Mouse (Mus musculus) limb, embryonic 11.5 days (tissue): ENCODE data around the gene Slc7a1. TPM values are rescaled to one million over a fixed set of nuclear protein-coding genes. Genes with fewer than 3 reads are reported as not detected.

Source experiments
- ATAC-seq: fragments of 200-750 bp; cut with Nextera tagmentation; 2 replicates; pipeline ENCODE4 v1.8.0; 2017; ENCODE audit warnings: low read depth; ENCODE audit not compliant: insufficient number of reproducible peaks, low FRiP score, low TSS enrichment
- DNase-seq: peaks from one replicate; pipeline ENCODE4 v3.0.0-alpha.2; 2015; ENCODE audit warnings: low spot score
- H3K27ac ChIP-seq: fragments of 300-500 bp; sonication (generic); replicated peaks from 2 replicates; pipeline ENCODE4 v1.5.1; 2014; ENCODE audit warnings: low read depth, mild to moderate bottlenecking, low read length
- H3K27me3 ChIP-seq: fragments of 300-500 bp; sonication (generic); 2 replicates; pipeline ENCODE4 v1.6.1; 2014; ENCODE audit warnings: mild to moderate bottlenecking, low read length, mixed read lengths; ENCODE audit not compliant: control insufficient read depth, insufficient read depth
- H3K36me3 ChIP-seq: fragments of 300-500 bp; sonication (generic); 2 replicates; pipeline ENCODE4 v1.6.1; 2014; ENCODE audit warnings: mild to moderate bottlenecking, low read length, moderate library complexity, mixed read lengths; ENCODE audit not compliant: control insufficient read depth, insufficient read depth
- H3K4me1 ChIP-seq: fragments of 300-500 bp; sonication (generic); 2 replicates; pipeline ENCODE4 v1.6.1; 2014; ENCODE audit warnings: low read length, mixed read lengths; ENCODE audit not compliant: control insufficient read depth, insufficient read depth
- H3K4me2 ChIP-seq: fragments of 300-500 bp; sonication (generic); 2 replicates; pipeline ENCODE4 v1.6.1; 2014; ENCODE audit warnings: low read depth, mild to moderate bottlenecking, moderate library complexity; ENCODE audit not compliant: severe bottlenecking
- H3K4me3 ChIP-seq: fragments of 300-500 bp; sonication (generic); 2 replicates; pipeline ENCODE4 v1.5.1; 2014; ENCODE audit warnings: low read depth, low read length
- H3K9ac ChIP-seq: fragments of 300-500 bp; sonication (generic); 2 replicates; pipeline ENCODE4 v1.6.1; 2014; ENCODE audit warnings: mild to moderate bottlenecking, low read length
- H3K9me3 ChIP-seq: fragments of 300-500 bp; sonication (generic); 2 replicates; pipeline ENCODE4 v1.6.1; 2016; ENCODE audit warnings: low read length; ENCODE audit not compliant: control insufficient read depth
- WGBS: fragments of 180-500 bp; shearing (Covaris S2); extraction: QIAGEN DNeasy Blood & Tissue Kit; methylation state at CpG from one replicate; pipeline ENCODE4 v1.1.7; 2014; 5-methylcytosine and 5-hydroxymethylcytosine counted together
- polyA plus RNA-seq: library from polyadenylated mRNA; unstranded; fragments of >200 nt; fragmentation: Nextera tagmentation; extraction: Ambion mirVana; gene quantifications from 2 replicates; pipeline ENCODE4 v1.2.1, GENCODE M21; 2014

Gene Slc7a1
- polyA plus RNA-seq, 1 experiment from 2014 or later = 16.4 TPM

DNA sequence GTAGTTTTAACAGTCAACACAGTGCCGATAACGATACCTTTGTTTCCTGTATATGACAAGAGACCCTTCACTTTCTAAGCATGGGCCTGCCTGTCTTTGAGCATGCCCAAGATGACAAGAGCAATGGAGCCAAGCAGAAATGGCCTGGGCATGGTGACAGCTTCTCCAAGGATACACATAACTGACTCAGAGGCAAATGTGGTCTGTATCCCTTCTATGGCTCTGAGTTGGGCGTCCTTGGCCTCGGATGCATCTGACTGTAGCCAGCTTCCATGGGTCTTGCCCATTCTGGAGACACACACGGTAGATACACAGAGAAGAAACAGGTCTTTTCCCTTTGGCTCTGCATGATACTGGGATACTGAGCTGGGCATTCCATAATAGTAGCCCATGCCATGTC is 84.8 kb downstream of the Slc7a1 start:
- no peaks in the 10 kb centered on the region for H3K36me3 ChIP-seq
- H3K4me2 ChIP-seq = no peak overlapping the region
- no peak overlapping the region for H3K4me3 ChIP-seq
- H3K27me3 ChIP-seq = no peaks in the 10 kb centered on the region
- no peaks in the 10 kb centered on the region for H3K4me1 ChIP-seq
- H3K27ac ChIP-seq = no peak overlapping the region
- ATAC-seq (no peak), DNase-seq (no peak)
- WGBS = 93% methylated on average over 5 of the region's 5 CpGs
- no peak overlapping the region for H3K9ac ChIP-seq
- H3K9me3 ChIP-seq = no peaks in the 10 kb centered on the region

DNA sequence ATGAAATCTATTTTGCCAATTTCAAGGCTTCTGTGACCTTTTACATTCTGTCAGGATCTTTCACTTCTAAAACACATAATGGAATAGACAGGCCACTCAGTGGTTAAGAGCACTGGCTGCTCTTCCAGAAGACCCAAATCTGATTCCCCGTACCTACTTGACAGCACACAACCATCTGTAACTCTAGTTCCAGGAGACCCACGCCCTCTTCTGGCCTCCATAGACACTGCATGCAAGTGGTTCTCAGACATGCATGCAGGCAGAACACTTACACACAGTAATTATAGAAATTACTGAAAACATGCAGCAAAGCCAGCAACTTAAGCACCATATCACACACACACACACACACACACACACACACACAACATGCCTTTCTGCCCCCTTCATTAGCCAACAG is 87.3 kb downstream of the Slc7a1 start:
- DNase-seq (no peak), ATAC-seq (no peak)
- no peak overlapping the region for H3K4me3 ChIP-seq
- 66% methylated on average over 2 of the region's 2 CpGs for WGBS
- H3K9ac ChIP-seq = no peak overlapping the region
- H3K4me1 ChIP-seq = no peaks in the 10 kb centered on the region
- no peak overlapping the region for H3K27ac ChIP-seq
- no peaks in the 10 kb centered on the region for H3K27me3 ChIP-seq
- no peak overlapping the region for H3K4me2 ChIP-seq
- H3K36me3 ChIP-seq = no peaks in the 10 kb centered on the region
- H3K9me3 ChIP-seq = no peaks in the 10 kb centered on the region

GRCm38 (mm10) chr5:148310790-148311189 is 88.9 kb downstream of the Slc7a1 start:
- 66% methylated on average over 10 of the region's 10 CpGs for WGBS
- no peaks in the 10 kb centered on the region for H3K36me3 ChIP-seq

DNA sequence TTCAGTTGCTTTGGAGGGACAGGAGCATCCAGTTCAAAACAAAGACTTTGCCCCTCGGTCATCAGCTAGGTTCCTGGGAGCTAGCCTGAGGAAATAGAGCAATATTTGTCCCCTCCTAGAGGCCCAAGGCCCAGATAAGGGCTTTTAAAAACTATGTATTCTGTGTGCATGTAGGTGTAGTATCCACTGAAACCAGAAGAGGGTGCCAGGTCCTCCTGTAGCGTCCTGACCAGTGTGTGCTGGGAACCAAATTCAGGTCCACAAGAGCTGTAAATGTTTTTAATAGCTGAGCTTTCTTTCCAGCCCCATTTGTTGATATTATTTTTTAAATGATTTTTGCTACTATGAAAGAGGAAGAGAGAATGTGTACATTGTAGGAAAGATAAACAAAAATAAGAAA is 95.6 kb downstream of the Slc7a1 start:
- no peaks in the 10 kb centered on the region for H3K36me3 ChIP-seq
- no peak for DNase-seq
- no peak overlapping the region for H3K4me3 ChIP-seq
- H3K4me1 ChIP-seq = no peaks in the 10 kb centered on the region
- no peak for ATAC-seq
- no peaks in the 10 kb centered on the region for H3K9me3 ChIP-seq
- no peaks in the 10 kb centered on the region for H3K27me3 ChIP-seq
- WGBS = 94% methylated on average over 2 of the region's 2 CpGs
- no peak overlapping the region for H3K27ac ChIP-seq
- no peak overlapping the region for H3K9ac ChIP-seq
- no peak overlapping the region for H3K4me2 ChIP-seq

More at GRCm38 (mm10) chr5:148310790-148311189, 88.9 kb downstream of the Slc7a1 start:
- Histone ChIP-seq H3K27me3 (no peaks in the 10 kb centered on the region), H3K4me2 (no peak overlapping the region), H3K27ac (no peak overlapping the region), H3K9ac (no peak overlapping the region), H3K4me1 (no peaks in the 10 kb centered on the region), H3K9me3 (no peaks in the 10 kb centered on the region), H3K4me3 (no peak overlapping the region)
- no peak for ATAC-seq
- DNase-seq = no peak

DNA sequence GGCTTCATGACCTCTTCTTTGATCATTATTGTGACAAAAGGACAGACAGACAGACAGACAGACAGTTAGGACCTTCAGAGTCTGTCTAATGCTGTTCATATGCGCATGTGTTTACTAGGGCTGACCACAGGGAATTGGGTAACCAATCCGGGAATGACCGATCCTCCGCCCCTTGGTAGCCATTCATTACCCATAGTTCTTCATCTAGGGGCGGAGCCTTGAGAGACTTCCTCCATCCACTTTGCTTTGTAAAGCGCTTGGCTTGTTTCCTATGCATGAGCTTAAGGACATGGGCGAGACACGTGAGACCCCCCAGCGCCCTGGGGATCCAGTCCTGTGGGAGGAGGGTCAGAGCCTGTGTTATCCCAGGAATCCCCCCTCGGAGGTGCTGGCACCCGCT is 96.7 kb downstream of the Slc7a1 start:
- Histone ChIP-seq H3K27me3 (no peaks in the 10 kb centered on the region), H3K9ac (no peak overlapping the region), H3K4me1 (no peaks in the 10 kb centered on the region), H3K9me3 (no peaks in the 10 kb centered on the region), H3K36me3 (no peaks in the 10 kb centered on the region), H3K4me3 (no peak overlapping the region), H3K4me2 (no peak overlapping the region), H3K27ac (no peak overlapping the region)
- 84% methylated on average over 11 of the region's 11 CpGs for WGBS
- DNase-seq = no peak
- ATAC-seq = no peak

DNA sequence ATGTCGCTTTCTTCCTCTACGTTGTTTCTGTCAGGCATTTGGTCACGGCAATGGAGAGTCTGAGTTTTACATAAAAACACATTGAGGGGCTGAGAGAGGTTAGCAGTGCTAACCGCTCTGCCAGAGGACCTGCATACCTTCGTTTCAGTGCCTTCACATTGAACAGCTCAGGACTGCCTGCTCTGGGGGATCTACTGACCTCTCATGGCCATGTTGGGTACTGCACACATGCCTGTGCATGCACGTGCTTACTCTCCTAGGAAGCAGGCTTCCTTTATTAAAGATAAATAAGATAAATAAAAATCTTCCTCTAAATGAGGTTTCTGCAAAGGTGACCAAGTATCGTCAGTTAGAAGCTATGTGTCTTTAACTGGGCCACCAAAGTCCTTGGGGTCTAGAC is 106.4 kb downstream of the Slc7a1 start:
- Histone ChIP-seq H3K9me3 (no peaks in the 10 kb centered on the region), H3K4me3 (no peak overlapping the region), H3K4me2 (no peak overlapping the region), H3K4me1 (no peaks in the 10 kb centered on the region), H3K36me3 (no peaks in the 10 kb centered on the region), H3K27me3 (no peaks in the 10 kb centered on the region), H3K27ac (no peak overlapping the region), H3K9ac (no peak overlapping the region)
- WGBS = 83% methylated on average over 7 of the region's 7 CpGs
- peak; percentile 55 for DNase-seq
- ATAC-seq = no peak

DNA sequence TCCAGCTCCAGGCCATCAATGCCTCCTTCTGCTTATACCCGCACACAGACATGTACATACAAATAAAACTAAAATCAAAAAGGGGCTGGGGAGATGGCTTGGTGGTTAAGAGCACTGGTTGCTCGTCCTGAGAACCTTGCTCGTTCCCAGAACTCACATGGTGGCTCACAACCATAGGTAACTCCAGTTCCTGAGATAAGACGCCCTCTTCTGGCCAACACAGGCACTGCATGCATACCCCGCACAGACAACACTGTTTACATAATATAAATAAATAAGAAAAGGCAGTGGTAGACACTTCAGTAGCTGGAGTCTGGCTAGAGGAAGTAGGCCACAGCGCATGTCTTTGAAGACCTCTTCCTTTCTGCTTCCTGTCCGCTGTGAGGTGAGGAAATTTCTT is 106.8 kb downstream of the Slc7a1 start:
- Histone ChIP-seq H3K27me3 (no peaks in the 10 kb centered on the region), H3K4me3 (no peak overlapping the region), H3K9ac (no peak overlapping the region), H3K9me3 (no peaks in the 10 kb centered on the region), H3K4me1 (no peaks in the 10 kb centered on the region), H3K4me2 (no peak overlapping the region), H3K36me3 (no peaks in the 10 kb centered on the region), H3K27ac (no peak overlapping the region)
- 82% methylated on average over 7 of the region's 7 CpGs for WGBS
- DNase-seq = no peak
- no peak for ATAC-seq

DNA sequence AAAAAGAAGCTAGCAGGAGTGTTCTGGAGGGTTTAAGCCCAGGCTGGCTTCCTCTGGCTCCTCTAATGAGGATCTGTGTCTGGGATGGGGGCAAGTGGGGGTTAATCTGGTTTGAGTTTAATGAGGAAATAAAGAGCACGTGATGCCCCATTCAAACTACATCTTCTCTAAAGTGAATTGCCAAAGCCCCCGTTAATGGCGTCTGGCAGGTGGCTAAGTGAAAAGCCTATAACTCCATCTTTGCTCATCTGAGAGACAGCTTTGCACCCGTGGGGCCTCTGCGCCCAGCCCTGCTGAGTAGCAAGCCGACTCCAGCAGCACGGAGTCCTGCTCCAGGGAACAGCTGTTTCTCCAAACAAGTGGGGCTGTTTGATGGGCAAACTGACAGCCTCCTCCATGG is 109.8 kb downstream of the Slc7a1 start:
- Histone ChIP-seq H3K36me3 (no peaks in the 10 kb centered on the region), H3K9ac (no peak overlapping the region), H3K27ac (no peak overlapping the region), H3K4me3 (no peak overlapping the region), H3K27me3 (no peaks in the 10 kb centered on the region), H3K4me2 (no peak overlapping the region), H3K4me1 (no peaks in the 10 kb centered on the region), H3K9me3 (no peaks in the 10 kb centered on the region)
- 42% methylated on average over 7 of the region's 7 CpGs for WGBS
- DNase-seq = no peak
- no peak for ATAC-seq

DNA sequence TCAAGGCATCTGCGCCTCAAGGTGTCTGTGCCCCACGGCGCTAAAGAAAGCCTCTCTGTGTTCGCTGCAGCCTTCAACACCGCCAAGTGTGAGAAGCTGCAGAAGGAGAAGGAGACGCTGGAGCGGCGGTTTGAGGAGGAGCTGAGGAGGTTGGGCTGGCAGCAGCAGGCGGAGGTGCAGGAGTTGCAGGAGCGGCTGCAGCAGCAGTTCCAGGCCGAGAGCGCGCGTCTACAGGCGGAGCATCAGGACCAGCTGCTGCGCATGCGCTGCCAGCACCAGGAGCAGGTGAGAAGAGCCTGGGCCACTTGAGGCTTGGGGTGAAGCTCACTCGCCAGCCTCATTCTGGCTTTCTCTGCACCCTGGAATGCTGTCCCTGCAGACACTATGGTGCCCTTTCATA is 110.9 kb downstream of the Slc7a1 start:
- Histone ChIP-seq H3K4me2 (no peak overlapping the region), H3K9ac (no peak overlapping the region), H3K4me1 (no peaks in the 10 kb centered on the region), H3K4me3 (no peak overlapping the region), H3K9me3 (no peaks in the 10 kb centered on the region), H3K36me3 (no peaks in the 10 kb centered on the region), H3K27ac (no peak overlapping the region), H3K27me3 (no peaks in the 10 kb centered on the region)
- no peak for DNase-seq
- 71% methylated on average over 18 of the region's 18 CpGs for WGBS
- ATAC-seq = no peak
